Mouse (Mus musculus): ENCODE data around the gene Tcf7l2. TPM values are rescaled to one million over a fixed set of nuclear protein-coding genes. Genes with fewer than 3 reads are reported as not detected.

Gene Tcf7l2
- total and polyA plus RNA-seq, 3 experiments, result not detected

GRCm38 (mm10) chr19:55925804-55926521 is 184.3 kb downstream of the Tcf7l2 start:
- H3K4me3 ChIP-seq (replicated peaks in 1 of 3; ENCODE audit: low read depth in 2 of 3, low read length in 2 of 3, poor library complexity in 1 of 3), result no peak overlapping the region
- dilution Hi-C loops (cut with MboI; ENCODE audit: extremely low pct_ligation_motif_present, extremely low pct_unique_long_range_greater_than_20kb, low sequenced_read_pairs), result no loop called here

GRCm38 (mm10) chr19:55926858-55927673 is 185.4 kb downstream of the Tcf7l2 start:
- H3K4me1 ChIP-seq (ENCODE audit: control insufficient read depth in 1 of 2, insufficient read depth in 2 of 2), result no peaks in the 10 kb centered on the region
- no peaks in the 10 kb centered on the region for H3K36me3 ChIP-seq (replicated peaks in 1 of 2; ENCODE audit: control insufficient read depth in 1 of 2, insufficient read depth in 1 of 2, low read length in 1 of 2)

More at GRCm38 (mm10) chr19:55925804-55926521, 184.3 kb downstream of the Tcf7l2 start:
- Histone ChIP-seq H3K36me3 (replicated peaks in 1 of 2; ENCODE audit: control insufficient read depth in 1 of 2, insufficient read depth in 1 of 2, low read length in 1 of 2) (no peaks in the 10 kb centered on the region), H3K9ac (ENCODE audit: insufficient read depth, low read depth) (no peak overlapping the region), H3K4me1 (ENCODE audit: control insufficient read depth in 1 of 2, insufficient read depth in 2 of 2) (no peaks in the 10 kb centered on the region), H3K4me2 (ENCODE audit: insufficient read depth, low read depth, poor library complexity, severe bottlenecking) (no peak overlapping the region), H3K27me3 (replicated peaks) (peaks cover 58% of the 10 kb centered on the region), H3K9me3 (replicated peaks; ENCODE audit: low read length) (no peaks in the 10 kb centered on the region), H3K79me2 (replicated peaks; ENCODE audit: control insufficient read depth, extremely low read depth, insufficient read depth, poor library complexity, severe bottlenecking) (no peaks in the 10 kb centered on the region), H3K27ac (ENCODE audit: insufficient read depth, low read depth) (no peak overlapping the region)
- in situ Hi-C loops (cut with MboI; ENCODE audit: low pct_ligation_motif_present, low pct_unique_long_range_greater_than_20kb, low sequenced_read_pairs), result no loop called here
- DNase-seq (ENCODE audit: extremely low read depth), result no peak
- no peak for TF ChIP-seq TBP (conservative IDR thresholded peaks at IDR 0.05; ENCODE audit: low read depth, low read length)
- no peak for TF ChIP-seq KAT2A (IDR thresholded peaks at IDR 0.05; ENCODE audit: insufficient replicate concordance, low read length)
- TF ChIP-seq CHD1 (IDR thresholded peaks at IDR 0.05; ENCODE audit: low read depth, low read length), result no peak
- no peak for TF ChIP-seq E2F4 (IDR thresholded peaks at IDR 0.05; ENCODE audit: insufficient replicate concordance, low read depth, low read length)
- TF ChIP-seq JUN (IDR thresholded peaks at IDR 0.05; ENCODE audit: insufficient read depth, low read depth, low read length), result no peak
- no peak for TF ChIP-seq ZC3H11A (IDR thresholded peaks at IDR 0.05; ENCODE audit: low read depth, low read length)
- TF ChIP-seq JUND (conservative IDR thresholded peaks at IDR 0.05; ENCODE audit: low read depth, low read length), result no peak
- TF ChIP-seq BHLHE40 (IDR thresholded peaks at IDR 0.05; ENCODE audit: low read depth, low read length), result no peak
- TF ChIP-seq USF2 (conservative IDR thresholded peaks at IDR 0.05; ENCODE audit: low read depth, low read length), result no peak
- no peak for TF ChIP-seq EP300 (IDR thresholded peaks at IDR 0.05; ENCODE audit: low read length)
- TF ChIP-seq SMC3 (IDR thresholded peaks at IDR 0.05; ENCODE audit: low read depth, low read length), result no peak
- no peak for TF ChIP-seq UBTF (IDR thresholded peaks at IDR 0.05; ENCODE audit: low read depth, low read length)

More at GRCm38 (mm10) chr19:55926858-55927673, 185.4 kb downstream of the Tcf7l2 start:
- Histone ChIP-seq H3K79me2 (replicated peaks; ENCODE audit: control insufficient read depth, extremely low read depth, insufficient read depth, poor library complexity, severe bottlenecking) (no peaks in the 10 kb centered on the region), H3K27ac (ENCODE audit: insufficient read depth, low read depth) (no peak overlapping the region), H3K4me3 (replicated peaks in 1 of 3; ENCODE audit: low read depth in 2 of 3, low read length in 2 of 3, poor library complexity in 1 of 3) (no peak overlapping the region), H3K9ac (ENCODE audit: insufficient read depth, low read depth) (no peak overlapping the region), H3K4me2 (ENCODE audit: insufficient read depth, low read depth, poor library complexity, severe bottlenecking) (no peak overlapping the region), H3K27me3 (replicated peaks) (peaks cover 55% of the 10 kb centered on the region), H3K9me3 (replicated peaks; ENCODE audit: low read length) (peaks cover 3% of the 10 kb centered on the region)
- in situ Hi-C loops (cut with MboI; ENCODE audit: low pct_ligation_motif_present, low pct_unique_long_range_greater_than_20kb, low sequenced_read_pairs) (no loop called here), dilution Hi-C loops (cut with MboI; ENCODE audit: extremely low pct_ligation_motif_present, extremely low pct_unique_long_range_greater_than_20kb, low sequenced_read_pairs) (no loop called here)
- TF ChIP-seq MYC (IDR thresholded peaks at IDR 0.05; ENCODE audit: low read depth, low read length) (no peak), POLR2AphosphoS2 (IDR thresholded peaks at IDR 0.05; ENCODE audit: low read depth, low read length) (no peak), UBTF (IDR thresholded peaks at IDR 0.05; ENCODE audit: low read depth, low read length) (no peak), POLR2A (IDR thresholded peaks at IDR 0.05; ENCODE audit: low read depth, low read length) (no peak), PAX5 (IDR thresholded peaks at IDR 0.05; ENCODE audit: low read length) (no peak), TCF12 (IDR thresholded peaks at IDR 0.05; ENCODE audit: low read depth, low read length) (no peak), KAT2A (IDR thresholded peaks at IDR 0.05; ENCODE audit: insufficient replicate concordance, low read length) (no peak), MAZ (IDR thresholded peaks at IDR 0.05; ENCODE audit: low read depth, low read length) (no peak), MEF2A (IDR thresholded peaks at IDR 0.05; ENCODE audit: borderline replicate concordance, low read depth, low read length) (no peak), MAFK (IDR thresholded peaks at IDR 0.05; ENCODE audit: insufficient replicate concordance, low read length) (no peak), ZKSCAN1 (IDR thresholded peaks at IDR 0.05; ENCODE audit: borderline replicate concordance, low read depth, low read length) (no peak), RCOR1 (conservative IDR thresholded peaks at IDR 0.05; ENCODE audit: low read depth, low read length) (no peak), USF1 (IDR thresholded peaks at IDR 0.05; ENCODE audit: low read depth, low read length) (no peak), JUND (conservative IDR thresholded peaks at IDR 0.05; ENCODE audit: low read depth, low read length) (no peak)
- DNase-seq (ENCODE audit: extremely low read depth), result no peak

Data from CH12.LX (cell line).